Mouse (Mus musculus): ENCODE data around the gene Rd3.

DNA sequence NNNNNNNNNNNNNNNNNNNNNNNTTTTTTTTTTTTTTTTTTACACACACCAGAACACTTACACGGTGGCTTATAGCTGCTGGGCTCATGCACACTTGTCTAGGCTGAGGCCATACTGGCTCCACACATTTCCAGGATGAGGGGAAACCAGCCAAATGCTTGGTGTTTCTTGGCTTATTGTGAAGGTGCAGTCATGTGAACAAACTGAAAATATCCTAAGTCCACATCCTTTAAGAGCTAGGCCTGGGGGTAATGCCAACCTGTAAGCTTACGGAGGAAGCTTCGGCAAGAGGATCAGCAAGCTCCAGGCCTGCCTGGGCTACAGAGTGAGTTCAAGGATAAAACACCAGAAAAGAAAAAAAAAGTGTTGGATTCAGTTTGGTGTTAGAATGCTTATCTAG is 19.8 kb upstream of the Rd3 start:
- TF ChIP-seq CTCF (IDR thresholded peaks at IDR 0.05; ENCODE audit: extremely low read depth, insufficient read depth, low read length) (no peak), POLR2A (IDR thresholded peaks at IDR 0.05; ENCODE audit: extremely low read depth, insufficient read depth, low read length) (no peak)
